Mouse (Mus musculus) cerebellum, postnatal 4 days (tissue): ENCODE results near the gene Dock4.

Experiments
- DNase-seq, 2 experiments: peaks; one replicate each; pipeline ENCODE4 v3.0.0; 2022; ENCODE audit warnings: low spot score in 2 of 2, mixed read lengths in 1 of 2

Dock4 gene

DNA sequence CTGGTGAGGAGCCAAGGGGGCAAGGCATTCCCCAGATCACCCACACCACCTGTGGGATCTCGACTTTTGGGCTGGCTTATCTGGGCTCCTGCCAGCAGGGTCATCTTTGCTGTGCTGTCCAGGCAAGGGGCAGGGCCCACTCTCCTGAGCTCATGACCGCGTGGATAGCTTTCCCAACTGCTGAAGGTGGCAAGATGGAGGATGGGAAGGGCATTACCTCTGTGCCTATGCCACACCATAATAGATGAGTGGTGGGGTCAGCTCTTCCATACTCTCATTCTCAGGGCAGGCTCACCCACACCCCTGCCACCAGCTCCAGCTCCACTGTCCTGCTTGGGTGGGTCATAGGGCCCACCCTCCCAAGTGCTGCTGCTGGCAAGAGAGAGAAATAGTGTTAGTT, 439.2 kb downstream of the Dock4 start:
- no peak for DNase-seq

DNA sequence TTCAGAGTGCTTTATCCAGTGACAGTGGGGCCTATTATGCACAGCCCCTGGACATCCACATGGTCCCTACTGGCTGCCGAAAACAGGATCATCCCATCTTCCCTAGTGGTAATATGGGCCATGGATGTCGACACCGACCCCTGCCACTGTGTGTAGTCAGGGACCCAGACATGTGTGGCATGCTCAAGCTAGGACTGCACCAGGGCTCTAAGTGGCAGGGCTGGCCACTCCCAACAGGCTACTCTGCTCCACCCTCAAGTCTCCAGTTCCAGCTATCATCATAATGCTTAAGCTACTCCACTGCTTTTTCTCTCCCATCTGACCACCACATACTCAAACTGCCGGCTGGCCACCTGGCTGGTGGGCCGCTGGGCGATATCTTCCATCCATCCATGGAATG, 439.6 kb downstream of the Dock4 start:
- no peak for DNase-seq

- no peak for DNase-seq
Measured at GRCm38 (mm10) chr12:40887496-40887895, 441.7 kb downstream of the Dock4 start.

DNA sequence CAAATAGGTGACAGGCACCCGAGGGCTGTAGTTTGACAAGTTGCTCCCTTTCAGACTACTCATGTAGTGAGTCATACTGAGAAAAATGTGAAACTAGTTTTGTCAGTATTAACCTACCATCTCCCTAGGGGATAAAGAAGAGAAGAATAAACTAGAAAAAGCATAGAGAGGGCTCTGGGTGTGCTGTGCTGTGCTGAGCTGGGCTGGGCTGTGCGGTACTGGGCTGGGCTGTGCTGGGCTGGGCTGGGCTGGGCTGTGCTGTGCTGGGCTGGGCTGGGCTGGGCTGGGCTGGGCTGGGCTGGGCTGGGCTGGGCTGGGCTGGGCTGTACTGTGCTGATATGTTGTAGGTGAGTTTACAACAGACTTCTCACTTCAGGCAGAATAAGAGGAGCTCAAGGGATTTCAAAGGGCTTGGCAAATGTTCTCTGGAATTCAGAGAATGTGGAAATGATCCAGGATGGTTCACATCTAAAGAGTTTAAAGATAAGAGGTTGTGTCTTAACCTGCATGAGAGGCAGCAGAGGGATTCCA, 442.6 kb downstream of the Dock4 start:
- DNase-seq: no peak

- DNase-seq: no peak
Measured at GRCm38 (mm10) chr12:40888829-40889228, 443.1 kb downstream of the Dock4 start.

DNA sequence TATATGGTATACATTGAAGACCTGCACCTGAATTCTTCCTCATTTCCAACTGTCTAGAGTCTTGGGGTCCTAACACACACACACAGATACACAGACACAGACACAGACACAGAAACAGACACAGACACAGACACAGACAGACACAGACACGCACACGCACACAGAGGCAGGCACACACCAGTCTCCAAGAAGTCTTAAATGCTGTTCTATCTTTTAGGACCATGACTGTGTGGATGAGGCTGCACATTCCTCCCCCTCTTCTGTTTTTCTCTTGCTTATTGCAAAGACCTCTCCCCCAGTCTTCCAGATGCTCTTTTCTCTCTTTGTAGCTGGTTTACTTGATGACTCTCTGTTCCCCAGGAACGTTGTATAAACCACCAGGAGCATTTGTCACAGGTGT, 443.8 kb downstream of the Dock4 start:
- no peak for DNase-seq

- no peak for DNase-seq
Measured at GRCm38 (mm10) chr12:40891168-40891567, 445.4 kb downstream of the Dock4 start.

- DNase-seq: no peak
Measured at GRCm38 (mm10) chr12:40893741-40894140, 448.0 kb downstream of the Dock4 start.

DNA sequence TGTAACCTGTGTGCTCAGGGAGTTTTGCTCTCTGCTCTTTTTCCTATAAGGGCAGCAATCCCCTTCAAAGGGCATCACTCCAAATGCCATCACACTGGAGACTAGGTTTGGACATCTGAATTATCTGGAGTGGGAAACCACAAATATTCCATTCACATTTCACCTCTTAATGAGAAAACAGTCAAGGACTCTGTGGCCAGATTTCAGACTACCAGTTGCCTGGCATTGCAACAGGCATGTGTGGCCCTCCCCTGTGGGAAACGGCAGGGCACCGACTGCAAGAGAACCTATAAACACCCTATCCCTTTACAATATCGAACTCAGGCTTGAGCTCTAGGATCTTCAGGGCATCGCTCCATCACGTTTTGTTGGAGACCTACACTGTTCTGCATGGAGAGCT, 448.9 kb downstream of the Dock4 start:
- DNase-seq: no peak
